Mouse (Mus musculus): ENCODE measurements around the gene Iqschfp.

GRCm38 (mm10) chr3:67886176-67886575, 5.9 kb upstream of the Iqschfp start:
- no peak for TF ChIP-seq CTCF (IDR thresholded peaks at IDR 0.05; ENCODE audit: insufficient read depth, low read depth, low read length)
- no peak for TF ChIP-seq POLR2A (IDR thresholded peaks at IDR 0.05; ENCODE audit: insufficient read depth, low read depth, low read length)
